Mouse (Mus musculus) megakaryocyte, adult 5-6 weeks (primary cell): ENCODE data around the gene Ak4. TPM values are rescaled to one million over a fixed set of nuclear protein-coding genes. Genes with fewer than 3 reads are reported as not detected.

ENCODE experiments used
- ATAC-seq: 2 replicates; pipeline ENCODE4 v1.8.0; 2016; ENCODE audit warnings: mild to moderate bottlenecking, inconsistent platforms; ENCODE audit not compliant: poor library complexity, severe bottlenecking
- total RNA-seq, 2 experiments: library from RNA; stranded (forward) in 1 of 2; stranded (reverse) in 1 of 2; fragments of 153-499, 151-499 nt in 1 of 2; fragments of 221-1000, 200-1000 nt in 1 of 2; gene quantifications; 2 replicates each; pipeline versions ENCODE4 v1.2.3 to v1.2.4; 2015 to 2017

Ak4 gene
- total RNA-seq, 2 experiments from 2014 or later, result 0.11 to 0.18 TPM

- no peak for ATAC-seq
These were observed 38.1 kb downstream of the Ak4 start for GRCm38 (mm10) chr4:101457176-101457575.

- peak; percentile 54 for ATAC-seq
These were observed 39.3 kb downstream of the Ak4 start for GRCm38 (mm10) chr4:101458341-101458740.

DNA sequence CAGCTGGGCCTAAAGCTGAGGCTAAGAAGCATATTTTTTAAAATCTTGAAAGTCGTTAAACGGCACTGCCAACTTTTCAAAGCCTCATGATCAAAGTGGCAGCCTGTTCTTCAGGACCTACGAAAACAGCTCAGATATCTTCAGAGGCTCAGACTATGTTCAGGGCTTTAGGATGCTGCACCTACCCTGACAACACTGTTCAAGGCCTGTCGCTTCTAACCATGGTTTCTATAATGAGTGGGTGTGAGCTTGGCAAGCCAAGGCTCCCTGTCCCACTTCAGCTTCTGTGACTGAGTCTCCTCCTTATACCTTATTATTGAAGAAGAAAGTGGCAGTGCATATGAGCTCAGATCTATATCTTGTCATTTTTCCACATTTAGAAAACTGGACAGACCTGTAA lies 40.3 kb downstream of the Ak4 start:
- ATAC-seq, result no peak

- no peak for ATAC-seq
These were observed 41.0 kb downstream of the Ak4 start for GRCm38 (mm10) chr4:101460114-101460513.

- ATAC-seq, result no peak
These were observed 43.0 kb downstream of the Ak4 start for GRCm38 (mm10) chr4:101462065-101462464.

- no peak for ATAC-seq
These were observed 47.2 kb downstream of the Ak4 start for GRCm38 (mm10) chr4:101466264-101466663.

DNA sequence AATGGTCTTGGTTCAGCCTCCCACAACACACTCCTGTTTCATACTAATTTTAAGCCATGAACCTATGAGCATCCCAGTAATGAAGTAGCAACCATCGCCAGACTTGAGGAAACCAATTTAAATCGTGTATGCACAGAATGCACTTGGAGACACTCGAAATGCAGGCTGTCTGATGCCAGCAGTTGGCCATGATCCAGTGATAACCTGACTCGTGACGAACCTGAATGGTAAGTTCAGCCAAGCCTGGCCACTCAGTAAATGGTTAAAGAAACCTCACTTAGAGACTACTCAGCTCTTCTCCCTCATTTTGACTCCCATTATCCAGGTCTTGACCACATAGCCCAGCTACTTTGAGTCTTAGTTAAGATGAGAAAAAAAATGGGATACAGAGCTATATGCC lies 50.2 kb downstream of the Ak4 start:
- no peak for ATAC-seq

DNA sequence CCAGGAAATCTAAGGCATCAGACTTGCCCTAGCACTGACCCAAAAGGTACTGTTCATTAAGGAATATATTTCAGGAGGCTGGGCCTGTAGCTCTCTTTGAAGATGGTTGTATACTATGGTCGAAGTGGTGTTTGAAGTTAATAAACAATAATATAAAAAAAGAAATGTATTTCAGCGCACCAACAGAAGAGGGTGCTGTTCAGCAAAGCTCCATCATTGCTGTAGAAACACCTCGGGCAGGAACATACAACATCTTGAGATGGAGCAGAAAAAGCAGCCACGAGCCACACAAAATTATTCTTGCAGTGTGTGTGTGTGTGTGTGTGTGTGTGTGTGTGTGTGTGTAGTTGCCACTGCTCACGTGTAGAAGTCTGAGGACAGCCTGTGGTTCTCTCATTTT lies 51.5 kb downstream of the Ak4 start:
- no peak for ATAC-seq

GRCm38 (mm10) chr4:101472767-101473166 lies 53.7 kb downstream of the Ak4 start:
- ATAC-seq, result no peak

- ATAC-seq, result no peak
These were observed 71.3 kb downstream of the Ak4 start for GRCm38 (mm10) chr4:101490320-101490917.

DNA sequence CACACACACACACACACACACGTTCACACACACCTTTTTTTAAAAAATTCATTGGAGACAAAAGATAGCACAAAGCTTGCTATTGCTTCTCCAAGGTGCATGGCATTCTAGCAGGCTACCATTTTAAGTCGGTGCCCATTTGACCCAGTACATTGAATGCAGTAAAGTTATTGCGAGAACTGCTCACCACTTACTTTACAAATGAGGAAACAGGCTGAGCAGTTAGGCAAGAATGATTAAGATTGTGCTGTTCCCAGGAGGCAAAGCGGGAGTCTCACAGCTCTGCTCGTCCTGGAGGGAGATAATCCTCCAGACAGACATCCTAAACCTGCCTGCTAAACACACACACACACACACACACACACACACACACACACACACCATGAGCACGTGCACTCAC lies 72.6 kb downstream of the Ak4 start:
- ATAC-seq, result no peak

DNA sequence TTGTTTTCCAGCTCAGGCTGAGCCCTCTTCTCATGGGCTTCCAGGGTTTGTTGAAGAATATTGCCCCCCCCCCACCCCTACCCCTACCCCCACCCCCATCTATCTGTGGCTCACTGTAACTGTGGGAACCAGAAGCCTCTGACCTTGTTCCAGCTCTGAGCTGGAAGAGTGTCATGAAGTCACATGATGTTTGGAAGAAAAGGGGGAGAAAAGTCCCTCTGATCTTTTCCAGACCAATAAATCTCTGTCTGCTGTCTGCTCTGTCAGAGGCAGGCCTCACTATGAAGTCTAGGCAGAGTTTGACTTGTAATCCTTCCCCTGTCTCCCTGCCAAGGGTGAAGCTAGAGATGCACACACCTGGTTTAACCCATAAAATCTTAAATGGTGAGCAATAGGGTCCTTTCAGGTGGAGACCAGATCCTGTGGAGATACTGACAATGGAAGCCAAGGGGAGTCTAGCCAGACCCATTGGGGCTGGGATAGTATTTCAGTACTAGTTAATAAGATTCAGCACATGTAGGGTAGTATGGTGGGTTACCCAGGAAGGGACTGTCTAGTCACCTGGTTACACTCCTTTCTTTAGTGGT lies 74.6 kb downstream of the Ak4 start:
- ATAC-seq, result no peak

DNA sequence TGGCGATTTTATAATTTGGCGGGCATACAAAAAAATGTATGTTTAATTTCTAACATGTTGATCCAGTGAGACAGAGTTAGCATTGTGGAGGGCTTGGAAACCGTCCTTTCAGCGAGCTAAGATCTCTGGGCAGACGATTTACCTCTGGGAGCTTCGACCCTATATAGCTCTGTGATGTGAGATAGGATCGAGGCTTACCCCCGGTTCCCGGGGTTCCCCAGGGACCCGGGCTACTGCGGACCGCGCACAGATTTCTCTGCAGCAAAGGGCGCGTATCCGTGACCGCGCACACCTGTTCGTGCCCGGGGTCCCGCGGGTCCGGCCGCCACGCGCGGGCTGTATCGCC lies 77.1 kb downstream of the Ak4 start:
- no peak for ATAC-seq

DNA sequence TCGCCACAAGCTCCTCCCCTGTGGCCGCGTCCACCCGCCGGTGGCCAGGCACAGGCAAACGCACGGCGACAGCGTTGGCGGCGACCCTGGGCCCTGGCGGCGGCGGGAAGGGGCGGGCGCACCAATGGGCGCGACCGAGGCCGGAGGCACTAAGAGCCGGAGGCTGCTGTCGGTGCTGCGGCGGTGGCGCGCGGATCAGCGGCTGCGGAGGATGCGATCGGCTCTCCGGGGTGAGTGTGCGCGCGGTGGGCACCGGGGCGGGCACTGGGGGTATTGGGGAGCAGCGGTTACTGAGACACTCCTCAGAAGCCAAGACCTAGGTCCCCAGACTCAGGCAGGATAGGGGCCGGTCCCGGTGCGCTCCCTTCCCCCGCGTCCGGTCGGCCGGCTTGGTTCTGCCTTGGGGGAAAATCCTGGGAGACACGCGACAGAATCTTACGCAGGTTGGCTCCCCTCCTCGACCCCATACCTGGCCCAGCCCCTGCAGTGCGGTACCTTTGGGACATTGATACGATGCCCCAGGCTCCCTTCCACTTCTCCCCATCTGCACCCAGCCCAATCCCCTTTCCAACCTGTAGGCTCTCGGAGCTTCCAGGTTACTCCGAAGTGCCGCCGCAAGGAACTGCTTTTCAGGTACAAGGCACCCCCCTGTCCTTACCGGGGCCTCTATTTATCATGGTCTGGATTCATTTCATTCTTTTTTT lies 77.6 kb downstream of the Ak4 start, which contains the start of gene Dnajc6:
Gene Dnajc6 (plus strand): TSS at position 115 of the 704 bp plus-strand sequence.
- peak; percentile 60 for ATAC-seq

- ATAC-seq, result peak; percentile 34; the same call in 1 of the 2 replicates
These were observed 78.3 kb downstream of the Ak4 start for GRCm38 (mm10) chr4:101497336-101497735.

DNA sequence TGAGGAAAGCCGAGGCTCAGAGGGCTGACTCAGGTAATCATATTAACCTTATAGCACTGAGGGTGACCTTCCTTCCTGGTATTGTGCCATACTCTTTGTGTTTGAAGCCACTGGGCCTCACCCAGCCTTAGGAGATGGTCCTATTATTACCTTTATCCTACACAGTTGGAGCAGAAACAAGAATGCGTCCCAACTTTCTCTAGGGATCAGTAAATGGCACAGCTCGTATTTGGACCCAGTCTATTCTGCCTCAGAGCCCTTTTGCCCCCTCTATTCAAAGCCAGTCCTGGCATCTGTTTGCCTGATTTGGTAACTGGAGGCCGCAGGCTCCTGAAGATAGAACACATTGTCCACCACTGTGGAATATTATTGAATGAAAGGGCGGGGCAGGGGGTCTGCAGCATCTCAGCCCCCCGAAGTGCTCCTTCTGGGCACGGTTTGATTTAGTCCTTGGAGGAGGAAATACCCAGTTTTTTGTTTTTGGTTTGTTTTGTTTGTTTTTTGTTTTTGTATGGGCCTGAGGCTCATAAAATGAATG lies 85.5 kb downstream of the Ak4 start:
- ATAC-seq, result no peak

GRCm38 (mm10) chr4:101505966-101506365 lies 86.9 kb downstream of the Ak4 start:
- ATAC-seq, result no peak

DNA sequence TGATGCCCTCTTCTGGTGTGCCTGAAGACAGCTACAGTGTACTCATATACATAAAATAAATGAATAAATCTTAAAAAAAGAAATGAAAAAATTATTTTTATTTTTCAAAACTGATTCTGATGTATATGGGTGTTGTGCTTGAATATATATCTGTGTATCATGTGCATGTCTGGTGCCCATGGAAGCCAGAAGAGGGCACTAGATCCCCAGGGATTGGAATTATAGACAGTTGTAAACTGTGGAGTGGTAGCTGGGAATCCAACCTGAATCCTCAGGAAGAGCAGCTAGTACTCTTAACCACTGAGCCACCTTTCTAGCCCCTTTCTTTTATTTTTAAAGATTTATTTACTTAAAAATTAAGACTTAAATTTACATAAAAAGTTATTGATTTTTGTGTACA lies 87.3 kb downstream of the Ak4 start:
- ATAC-seq, result no peak

DNA sequence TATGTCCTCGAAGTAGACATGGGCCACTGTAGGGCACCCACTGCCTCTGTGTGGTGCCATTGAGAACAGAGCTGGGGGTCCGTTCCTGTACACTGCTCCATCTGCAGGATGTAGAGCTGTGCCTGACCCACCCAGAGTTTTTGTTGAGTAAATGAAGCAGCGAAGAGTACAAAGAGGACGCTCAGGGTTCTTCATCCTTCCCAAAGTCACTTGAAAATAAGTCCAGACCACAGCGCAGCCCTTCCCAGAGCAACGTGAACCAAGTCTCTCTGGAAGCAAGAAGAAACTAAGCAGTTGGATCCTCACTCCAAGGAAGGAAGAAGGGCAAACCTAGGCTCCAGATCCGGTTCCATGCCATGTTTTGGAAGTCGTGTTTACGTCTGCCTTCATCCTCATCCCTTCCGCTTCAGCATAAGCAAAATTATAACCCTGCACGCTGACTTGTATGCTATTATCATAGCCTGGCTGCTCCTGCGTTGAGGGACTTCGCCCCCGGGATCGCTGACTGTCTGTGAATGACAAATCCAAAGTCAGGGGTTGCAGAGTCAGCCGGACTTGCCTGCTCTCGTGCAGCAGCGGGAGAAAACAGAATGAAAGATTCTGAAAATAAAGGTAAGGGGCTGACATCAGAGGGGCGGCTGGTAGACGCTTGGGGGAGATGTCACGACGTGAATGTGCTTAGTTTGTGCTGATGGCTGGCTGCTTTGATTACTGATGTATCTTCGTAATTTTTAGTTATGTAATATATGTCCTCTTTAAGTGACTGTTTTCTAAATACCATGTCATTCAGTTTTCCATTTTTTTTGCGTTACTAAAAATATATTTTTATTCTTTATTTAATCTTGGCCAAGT lies 88.7 kb downstream of the Ak4 start:
- ATAC-seq, result peak; percentile 39

GRCm38 (mm10) chr4:101508431-101508830 lies 89.4 kb downstream of the Ak4 start:
- ATAC-seq, result no peak
